Mouse (Mus musculus): ENCODE results near the gene Pdyn. TPM values are rescaled to one million over a fixed set of nuclear protein-coding genes. Genes with fewer than 3 reads are reported as not detected.

Gene Pdyn
- polyA plus RNA-seq, 1 experiment, result not detected

DNA sequence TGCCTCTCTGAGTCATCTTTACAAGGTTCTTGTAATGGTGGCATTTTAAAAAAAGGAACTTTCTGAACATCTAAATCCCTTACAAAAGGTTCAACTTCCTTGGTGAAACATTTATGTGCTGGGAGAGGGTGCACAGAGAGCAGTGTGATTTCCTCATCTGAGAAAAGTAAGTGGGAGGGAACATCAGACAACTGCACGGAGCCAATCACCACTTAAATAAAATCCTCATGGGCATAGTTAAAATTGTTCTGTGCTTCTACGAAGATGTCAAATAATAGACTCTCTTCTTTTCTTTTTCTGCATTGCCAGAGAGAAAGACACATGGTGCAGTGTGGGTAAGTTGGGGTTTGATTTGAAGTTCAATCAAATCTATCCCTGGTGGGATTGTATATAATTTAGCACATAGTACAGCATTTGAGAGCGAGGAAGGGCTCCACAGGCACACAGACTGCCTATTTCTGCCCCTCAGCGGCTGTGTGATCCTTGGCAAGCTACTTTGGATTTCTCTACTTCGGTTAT lies 13.4 kb upstream of the Pdyn start:
- no peaks in the 10 kb centered on the region for H3K27me3 ChIP-seq (ENCODE audit: control insufficient read depth, insufficient read depth, low read length, poor library complexity, severe bottlenecking)
- H3K4me3 ChIP-seq (ENCODE audit: low read depth, low read length), result no peak overlapping the region
- H3K36me3 ChIP-seq (ENCODE audit: control insufficient read depth, insufficient read depth, low read length, poor library complexity, severe bottlenecking), result no peaks in the 10 kb centered on the region
- H3K27ac ChIP-seq (ENCODE audit: insufficient read depth, low read length), result no peak overlapping the region
- TF ChIP-seq CTCF (IDR thresholded peaks at IDR 0.05; ENCODE audit: low read depth, low read length), result no peak
- no peak for TF ChIP-seq EP300 (IDR thresholded peaks at IDR 0.05; ENCODE audit: insufficient read depth, low read depth, low read length)
- no peak for TF ChIP-seq POLR2A (IDR thresholded peaks at IDR 0.05; ENCODE audit: insufficient read depth, low read length)
- no peaks in the 10 kb centered on the region for H3K4me1 ChIP-seq (ENCODE audit: control insufficient read depth, insufficient read depth, low read length)
- H3K9me3 ChIP-seq (replicated peaks; ENCODE audit: control insufficient read depth, insufficient read depth, low read length, poor library complexity, severe bottlenecking), result no peaks in the 10 kb centered on the region
- no peak overlapping the region for H3K9ac ChIP-seq (ENCODE audit: low read depth, poor library complexity, severe bottlenecking)

DNA sequence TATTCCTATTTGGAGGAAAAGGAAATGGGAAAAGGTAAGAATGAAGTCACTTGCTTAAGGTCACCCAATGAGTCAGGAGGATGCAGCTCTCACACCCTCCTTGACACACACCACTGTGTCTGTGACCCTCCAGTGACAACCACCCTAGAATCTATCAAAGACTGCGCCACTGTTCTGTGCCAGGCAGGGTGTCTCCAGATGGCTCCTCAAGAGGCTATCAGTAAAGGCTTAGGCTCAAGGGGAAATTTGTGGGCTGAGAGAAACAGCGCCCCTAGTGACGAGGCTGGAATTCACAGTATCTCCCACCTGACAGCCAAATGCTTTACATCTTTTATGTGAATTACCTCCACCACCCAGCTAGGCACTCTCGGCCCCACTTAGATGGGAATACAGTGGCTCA lies 3.6 kb downstream of the Pdyn start:
- Histone ChIP-seq H3K4me3 (ENCODE audit: low read depth, low read length) (no peak overlapping the region), H3K9ac (ENCODE audit: low read depth, poor library complexity, severe bottlenecking) (no peak overlapping the region), H3K36me3 (ENCODE audit: control insufficient read depth, insufficient read depth, low read length, poor library complexity, severe bottlenecking) (no peaks in the 10 kb centered on the region), H3K27ac (ENCODE audit: insufficient read depth, low read length) (peak overlapping the region; percentile 66), H3K4me1 (ENCODE audit: control insufficient read depth, insufficient read depth, low read length) (peaks cover 8% of the 10 kb centered on the region), H3K9me3 (replicated peaks; ENCODE audit: control insufficient read depth, insufficient read depth, low read length, poor library complexity, severe bottlenecking) (no peaks in the 10 kb centered on the region), H3K27me3 (ENCODE audit: control insufficient read depth, insufficient read depth, low read length, poor library complexity, severe bottlenecking) (no peaks in the 10 kb centered on the region)
- 0 out of 2 replicates have a peak, but pooled peaks have one; percentile 7 for TF ChIP-seq EP300 (IDR thresholded peaks at IDR 0.05; ENCODE audit: insufficient read depth, low read depth, low read length)
- no peak for TF ChIP-seq POLR2A (IDR thresholded peaks at IDR 0.05; ENCODE audit: insufficient read depth, low read length)
- peak; percentile 69 for TF ChIP-seq CTCF (IDR thresholded peaks at IDR 0.05; ENCODE audit: low read depth, low read length)

DNA sequence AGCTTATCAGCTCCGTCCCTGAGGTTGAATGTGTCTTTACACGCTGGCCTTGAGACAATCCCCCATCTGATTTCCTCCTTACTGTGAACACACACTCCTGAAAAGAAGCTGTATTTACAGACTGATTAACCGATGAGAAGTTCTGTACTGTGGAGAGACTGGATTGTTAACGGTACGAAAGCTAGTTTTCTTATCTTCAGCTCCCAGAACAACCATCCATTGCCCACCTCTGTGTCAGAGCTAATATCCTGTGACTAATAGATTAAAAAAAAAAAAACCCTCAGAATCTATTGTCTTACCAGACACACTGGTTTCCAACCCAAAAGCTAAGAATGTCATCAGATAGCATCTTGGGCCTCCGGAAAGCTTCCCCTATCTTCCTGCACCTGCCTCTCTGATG lies 5.3 kb downstream of the Pdyn start:
- Histone ChIP-seq H3K9me3 (replicated peaks; ENCODE audit: control insufficient read depth, insufficient read depth, low read length, poor library complexity, severe bottlenecking) (no peaks in the 10 kb centered on the region), H3K9ac (ENCODE audit: low read depth, poor library complexity, severe bottlenecking) (no peak overlapping the region), H3K27me3 (ENCODE audit: control insufficient read depth, insufficient read depth, low read length, poor library complexity, severe bottlenecking) (no peaks in the 10 kb centered on the region), H3K4me1 (ENCODE audit: control insufficient read depth, insufficient read depth, low read length) (peaks cover 8% of the 10 kb centered on the region), H3K27ac (ENCODE audit: insufficient read depth, low read length) (no peak overlapping the region), H3K36me3 (ENCODE audit: control insufficient read depth, insufficient read depth, low read length, poor library complexity, severe bottlenecking) (no peaks in the 10 kb centered on the region), H3K4me3 (ENCODE audit: low read depth, low read length) (no peak overlapping the region)
- TF ChIP-seq POLR2A (IDR thresholded peaks at IDR 0.05; ENCODE audit: insufficient read depth, low read length) (no peak), CTCF (IDR thresholded peaks at IDR 0.05; ENCODE audit: low read depth, low read length) (no peak)

DNA sequence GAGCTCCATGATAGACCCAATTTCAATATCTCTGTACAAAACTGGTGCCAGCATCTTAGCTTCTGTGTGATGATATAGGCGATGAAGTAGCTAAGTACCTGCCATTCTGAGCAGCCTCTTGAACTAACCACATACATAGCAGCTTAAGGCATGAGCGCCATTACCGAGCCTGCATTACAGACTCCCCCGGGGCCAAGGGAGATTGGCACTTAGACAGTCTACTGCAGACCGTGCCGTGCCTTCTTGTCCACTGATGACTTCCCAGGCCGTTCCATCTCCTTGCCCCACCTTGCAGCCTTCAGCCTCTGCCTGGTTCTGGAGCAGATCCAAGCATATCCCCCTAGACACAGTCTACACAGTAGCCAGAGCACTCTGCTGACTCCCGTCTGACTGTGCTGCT lies 7.0 kb downstream of the Pdyn start:
- Histone ChIP-seq H3K9me3 (replicated peaks; ENCODE audit: control insufficient read depth, insufficient read depth, low read length, poor library complexity, severe bottlenecking) (no peaks in the 10 kb centered on the region), H3K27ac (ENCODE audit: insufficient read depth, low read length) (no peak overlapping the region), H3K27me3 (ENCODE audit: control insufficient read depth, insufficient read depth, low read length, poor library complexity, severe bottlenecking) (no peaks in the 10 kb centered on the region), H3K9ac (ENCODE audit: low read depth, poor library complexity, severe bottlenecking) (no peak overlapping the region), H3K36me3 (ENCODE audit: control insufficient read depth, insufficient read depth, low read length, poor library complexity, severe bottlenecking) (no peaks in the 10 kb centered on the region), H3K4me3 (ENCODE audit: low read depth, low read length) (no peak overlapping the region), H3K4me1 (ENCODE audit: control insufficient read depth, insufficient read depth, low read length) (peaks cover 8% of the 10 kb centered on the region)
- TF ChIP-seq CTCF (IDR thresholded peaks at IDR 0.05; ENCODE audit: low read depth, low read length) (no peak), EP300 (IDR thresholded peaks at IDR 0.05; ENCODE audit: insufficient read depth, low read depth, low read length) (no peak), POLR2A (IDR thresholded peaks at IDR 0.05; ENCODE audit: insufficient read depth, low read length) (no peak)

DNA sequence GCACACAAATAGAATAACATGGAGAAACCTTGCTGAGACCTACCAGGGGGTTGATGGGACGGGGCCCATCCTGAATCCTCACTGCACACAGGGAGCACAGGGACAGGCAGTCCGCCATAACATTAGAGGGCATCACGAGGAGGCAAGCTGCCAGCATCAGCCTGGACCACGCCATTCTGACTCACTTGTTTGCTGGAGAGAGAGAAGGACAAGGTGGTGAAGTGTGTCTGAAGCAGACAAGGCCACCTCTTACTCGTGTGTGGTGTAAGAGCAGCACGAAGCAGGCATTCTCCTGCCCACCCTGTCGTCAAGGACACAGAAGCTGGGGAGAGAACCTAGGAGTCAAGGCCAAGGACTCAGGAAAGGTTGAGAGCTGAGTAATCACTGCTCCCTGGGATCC lies 9.9 kb downstream of the Pdyn start:
- H3K4me1 ChIP-seq (ENCODE audit: control insufficient read depth, insufficient read depth, low read length), result peaks cover 3% of the 10 kb centered on the region
- no peaks in the 10 kb centered on the region for H3K36me3 ChIP-seq (ENCODE audit: control insufficient read depth, insufficient read depth, low read length, poor library complexity, severe bottlenecking)
- H3K9ac ChIP-seq (ENCODE audit: low read depth, poor library complexity, severe bottlenecking), result no peak overlapping the region
- H3K27ac ChIP-seq (ENCODE audit: insufficient read depth, low read length), result no peak overlapping the region
- no peaks in the 10 kb centered on the region for H3K27me3 ChIP-seq (ENCODE audit: control insufficient read depth, insufficient read depth, low read length, poor library complexity, severe bottlenecking)
- H3K9me3 ChIP-seq (replicated peaks; ENCODE audit: control insufficient read depth, insufficient read depth, low read length, poor library complexity, severe bottlenecking), result no peaks in the 10 kb centered on the region
- no peak overlapping the region for H3K4me3 ChIP-seq (ENCODE audit: low read depth, low read length)
- no peak for TF ChIP-seq EP300 (IDR thresholded peaks at IDR 0.05; ENCODE audit: insufficient read depth, low read depth, low read length)
- no peak for TF ChIP-seq CTCF (IDR thresholded peaks at IDR 0.05; ENCODE audit: low read depth, low read length)
- no peak for TF ChIP-seq POLR2A (IDR thresholded peaks at IDR 0.05; ENCODE audit: insufficient read depth, low read length)

DNA sequence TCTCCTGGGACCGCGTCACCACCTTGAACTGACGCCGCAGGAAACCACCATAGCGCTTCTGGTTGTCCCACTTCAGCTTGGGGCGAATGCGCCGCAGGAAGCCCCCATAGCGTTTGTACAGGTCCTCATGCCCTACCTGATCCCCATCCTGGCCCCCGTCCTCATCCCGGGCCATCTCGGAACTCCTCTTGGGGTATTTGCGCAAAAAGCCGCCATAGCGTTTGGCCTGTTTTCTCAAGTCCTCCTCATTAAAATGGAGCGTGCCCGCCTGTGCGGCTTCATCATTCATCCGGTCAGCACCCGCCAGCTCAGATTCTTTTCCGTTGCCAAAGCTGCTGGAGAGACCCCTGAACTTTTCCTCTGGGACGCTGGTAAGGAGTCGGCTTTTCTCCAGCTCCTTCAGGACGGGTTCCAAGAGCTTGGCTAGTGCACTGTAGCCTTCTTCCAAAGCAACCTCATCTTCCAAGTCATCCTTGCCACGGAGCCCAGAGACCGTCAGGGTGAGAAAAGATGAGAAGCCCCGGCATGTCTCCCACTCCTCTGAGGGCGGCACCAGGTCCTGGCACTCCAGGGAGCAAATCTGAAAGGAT lies 11.5 kb downstream of the Pdyn start:
- Histone ChIP-seq H3K4me1 (ENCODE audit: control insufficient read depth, insufficient read depth, low read length) (no peaks in the 10 kb centered on the region), H3K27ac (ENCODE audit: insufficient read depth, low read length) (no peak overlapping the region), H3K36me3 (ENCODE audit: control insufficient read depth, insufficient read depth, low read length, poor library complexity, severe bottlenecking) (no peaks in the 10 kb centered on the region), H3K4me3 (ENCODE audit: low read depth, low read length) (peak overlapping the region; percentile 25; the same call in 1 of the 2 replicates), H3K9me3 (replicated peaks; ENCODE audit: control insufficient read depth, insufficient read depth, low read length, poor library complexity, severe bottlenecking) (no peaks in the 10 kb centered on the region), H3K27me3 (ENCODE audit: control insufficient read depth, insufficient read depth, low read length, poor library complexity, severe bottlenecking) (no peaks in the 10 kb centered on the region), H3K9ac (ENCODE audit: low read depth, poor library complexity, severe bottlenecking) (no peak overlapping the region)
- TF ChIP-seq EP300 (IDR thresholded peaks at IDR 0.05; ENCODE audit: insufficient read depth, low read depth, low read length) (no peak), POLR2A (IDR thresholded peaks at IDR 0.05; ENCODE audit: insufficient read depth, low read length) (no peak), CTCF (IDR thresholded peaks at IDR 0.05; ENCODE audit: low read depth, low read length) (no peak)

All from ES-Bruce4 (cell line).